Mouse (Mus musculus): ENCODE data around the gene Pxk.

DNA sequence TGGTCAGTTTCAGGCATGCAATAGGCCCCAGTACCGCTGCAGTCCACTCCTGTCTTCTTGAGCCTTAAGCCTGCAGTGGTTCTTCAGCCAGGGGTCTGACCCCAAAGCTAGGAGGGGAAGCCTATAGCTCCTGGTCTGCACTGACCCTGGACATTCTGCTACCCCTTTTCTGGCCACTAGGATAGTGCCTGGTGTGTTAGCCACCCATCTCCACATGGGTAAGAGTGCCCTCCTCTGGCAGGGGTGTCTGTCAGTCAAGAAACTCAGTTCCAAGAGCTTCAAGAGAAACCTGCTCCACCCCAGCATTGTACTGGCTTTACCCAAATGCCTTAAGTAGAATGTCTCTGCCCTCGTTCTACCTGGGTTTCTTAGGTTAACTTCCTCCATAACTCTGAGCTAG lies 63.8 kb downstream of the Pxk start:
- TF ChIP-seq TAL1 (conservative IDR thresholded peaks at IDR 0.05; ENCODE audit: low read depth, low read length) (no peak), CTCF (IDR thresholded peaks at IDR 0.05; ENCODE audit: low read depth, low read length) (no peak), GATA1 (IDR thresholded peaks at IDR 0.05; ENCODE audit: borderline replicate concordance, low read length) (no peak), GATA2 (IDR thresholded peaks at IDR 0.05; ENCODE audit: borderline replicate concordance, low read depth, low read length) (no peak)

All from G1E (cell line).